Mouse (Mus musculus): ENCODE data around the gene Otos.

Gene Otos

GRCm38 (mm10) chr1:92646111-92646510, 2.5 kb downstream of the Otos start:
- DNase-seq, result peak in 1 of 2 experiments; percentile 1

GRCm38 (mm10) chr1:92644916-92645315, 3.7 kb downstream of the Otos start:
- DNase-seq, result peak in 1 of 2 experiments; percentile 1

GRCm38 (mm10) chr1:92643691-92644090, 5.0 kb downstream of the Otos start:
- peak in 1 of 2 experiments; percentile 1 for DNase-seq

GRCm38 (mm10) chr1:92641514-92642272, 6.9 kb downstream of the Otos start, which contains the start of gene Cops9:
Gene Cops9 (minus strand): TSS chr1:92641985.
- peak; percentile 68 to 73 for DNase-seq

- peak in 1 of 2 experiments; percentile 7 for DNase-seq
Measured at GRCm38 (mm10) chr1:92640393-92640792, 8.2 kb downstream of the Otos start.

DNA sequence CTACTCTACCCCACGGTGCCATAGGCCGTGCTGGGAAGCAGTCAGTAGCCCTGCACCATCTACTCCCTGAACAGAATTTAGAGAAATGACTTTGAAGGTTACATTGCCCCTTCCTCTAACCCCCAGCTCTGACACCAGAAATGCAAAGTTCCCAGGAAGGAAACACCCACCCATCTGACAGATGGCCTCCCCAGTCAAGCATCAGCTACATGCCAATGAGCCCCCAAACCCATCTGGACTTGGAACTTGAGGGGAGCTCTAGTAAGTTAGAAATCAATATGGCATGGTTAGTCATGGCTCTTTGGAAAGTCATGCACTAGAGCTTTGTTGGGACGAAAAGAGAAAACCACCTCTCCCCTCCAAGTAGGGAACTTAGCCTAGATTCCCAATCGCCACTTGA, 9.9 kb downstream of the Otos start:
- DNase-seq, result no peak

GRCm38 (mm10) chr1:92638181-92638580, 10.5 kb downstream of the Otos start:
- peak in 1 of 2 experiments; percentile 1 for DNase-seq

GRCm38 (mm10) chr1:92637501-92638172, 11.0 kb downstream of the Otos start:
- peak in 1 of 2 experiments; percentile 1 for DNase-seq

DNA sequence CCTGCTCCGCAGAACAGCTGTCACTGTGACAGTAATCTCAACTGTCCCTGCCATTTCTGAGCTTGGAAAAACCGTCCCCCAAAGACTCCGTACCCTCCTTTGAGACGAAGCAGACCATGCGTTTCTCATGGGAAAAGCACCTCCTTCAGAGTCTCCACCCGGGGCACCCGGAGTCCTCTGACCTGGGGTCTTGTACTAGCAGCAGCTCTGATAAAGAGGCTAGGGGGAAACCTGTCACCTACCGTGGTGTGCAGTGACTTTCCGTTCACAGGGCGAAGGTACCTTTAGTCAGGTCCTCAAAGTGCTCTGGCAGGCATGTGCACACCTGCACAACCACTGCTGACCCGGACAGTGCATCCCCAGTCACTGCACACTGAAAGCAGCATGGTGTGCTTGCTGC, 12.0 kb downstream of the Otos start:
- no peak for DNase-seq

GRCm38 (mm10) chr1:92636015-92636414, 12.6 kb downstream of the Otos start:
- DNase-seq, result peak in 1 of 2 experiments; percentile 1

DNA sequence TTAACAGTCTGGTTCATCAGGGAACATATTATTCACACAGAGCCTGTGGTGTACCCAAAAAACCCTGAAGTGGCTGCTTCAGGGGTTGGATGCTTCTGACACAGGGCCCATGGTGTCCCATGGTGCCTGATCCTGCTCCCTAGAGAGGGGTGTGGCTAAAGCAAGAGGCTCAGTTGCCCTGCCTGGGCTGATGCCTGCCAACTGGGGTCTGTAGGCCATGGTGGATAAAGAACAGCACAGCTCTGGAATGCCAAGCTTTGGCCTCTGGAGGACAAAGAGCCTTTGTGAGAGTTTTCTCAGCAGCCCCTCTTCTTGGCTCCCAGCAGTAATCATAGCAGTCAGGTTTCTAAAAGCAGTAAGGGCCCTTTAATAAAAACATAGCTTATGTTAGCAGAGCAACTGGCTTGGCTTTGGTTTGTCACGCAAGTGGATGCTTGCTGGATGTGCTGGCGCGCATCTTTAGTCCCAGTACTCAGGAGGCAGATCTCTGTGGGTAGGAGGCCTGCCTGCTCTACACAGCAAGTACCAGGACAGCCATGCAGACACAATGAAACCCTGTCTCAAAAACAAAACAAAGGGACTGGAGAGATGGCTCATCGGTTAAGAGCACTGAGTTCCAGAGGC, 13.6 kb downstream of the Otos start:
- no peak for DNase-seq

DNA sequence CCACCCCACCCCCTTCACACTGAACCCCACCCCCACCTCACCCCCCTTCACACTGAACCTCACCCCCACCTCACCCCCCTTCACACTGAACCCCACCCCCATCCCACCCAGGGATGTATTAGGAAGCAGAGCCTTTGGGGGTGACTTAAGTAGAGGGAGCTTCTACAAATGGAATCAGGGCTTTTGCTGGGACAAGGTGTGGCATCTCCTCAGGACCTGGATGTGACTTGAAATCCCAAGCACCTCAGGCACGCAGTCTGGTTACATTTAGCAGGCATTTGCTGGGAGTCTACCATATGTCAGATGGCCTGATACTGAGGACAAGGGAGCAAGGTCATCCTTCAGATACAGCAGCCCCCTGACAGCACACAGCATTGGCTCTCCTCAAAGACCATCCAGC, 14.1 kb downstream of the Otos start:
- no peak for DNase-seq

GRCm38 (mm10) chr1:92633726-92634125, 14.9 kb downstream of the Otos start:
- no peak for DNase-seq

DNA sequence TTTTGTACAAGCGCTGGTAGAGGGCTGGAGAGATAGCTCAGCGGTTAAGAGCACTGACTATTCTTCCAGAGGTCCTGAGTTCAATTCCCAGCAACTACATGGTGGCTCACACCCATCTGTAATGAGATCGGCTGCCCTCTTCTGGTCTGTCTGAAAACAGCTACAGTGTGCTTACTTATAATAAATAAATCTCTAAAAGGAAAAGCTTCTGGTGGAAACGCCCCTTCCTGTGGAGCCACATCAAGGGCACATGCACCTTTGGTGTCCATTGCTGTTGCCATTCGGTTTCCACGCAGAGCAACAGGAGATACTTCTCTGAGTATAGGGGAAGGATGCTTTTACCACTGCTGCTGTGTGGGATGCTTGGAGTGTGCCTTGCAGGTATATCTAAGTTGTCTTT, 15.7 kb downstream of the Otos start:
- no peak for DNase-seq

- no peak for DNase-seq
Measured at GRCm38 (mm10) chr1:92632196-92632595, 16.4 kb downstream of the Otos start.

DNA sequence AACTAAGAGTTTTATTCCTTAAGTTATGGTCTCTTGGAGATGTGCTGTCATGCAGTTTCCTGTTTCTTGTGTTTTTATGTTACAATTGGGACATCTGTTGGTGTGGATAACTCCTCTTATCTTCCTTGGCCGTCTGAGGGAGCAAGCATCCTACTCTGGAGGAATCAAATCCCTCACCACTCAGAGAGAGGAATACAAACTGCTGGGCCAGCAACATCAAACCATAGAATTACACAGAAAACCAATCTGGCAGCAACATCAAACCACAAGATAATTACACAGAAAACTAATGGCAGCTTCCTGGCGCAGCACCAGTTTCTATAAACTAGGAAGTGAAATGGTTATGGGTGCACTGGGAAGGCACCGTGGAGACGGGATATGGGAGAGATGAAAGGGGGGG, 20.4 kb downstream of the Otos start:
- no peak for DNase-seq

DNA sequence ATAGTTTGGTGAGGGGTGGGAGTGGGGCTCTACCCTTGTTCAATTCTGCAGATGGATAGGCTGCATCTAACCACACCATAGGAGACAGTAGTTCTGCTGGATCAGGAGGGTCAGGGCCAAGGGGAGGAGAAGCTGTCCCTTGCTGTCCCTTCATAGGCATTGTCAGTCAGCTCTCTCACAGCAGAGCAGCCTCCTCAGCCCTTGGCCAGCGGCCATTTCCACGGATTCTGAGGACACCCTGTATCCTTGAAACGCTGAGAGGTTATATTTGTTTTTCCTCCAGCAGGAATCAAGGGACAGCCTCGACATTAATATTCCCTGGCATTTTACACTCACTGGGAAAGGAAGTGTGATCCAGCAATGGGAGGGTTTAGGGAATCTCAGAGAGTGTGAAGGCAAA, 30.3 kb downstream of the Otos start:
- DNase-seq, result no peak

DNA sequence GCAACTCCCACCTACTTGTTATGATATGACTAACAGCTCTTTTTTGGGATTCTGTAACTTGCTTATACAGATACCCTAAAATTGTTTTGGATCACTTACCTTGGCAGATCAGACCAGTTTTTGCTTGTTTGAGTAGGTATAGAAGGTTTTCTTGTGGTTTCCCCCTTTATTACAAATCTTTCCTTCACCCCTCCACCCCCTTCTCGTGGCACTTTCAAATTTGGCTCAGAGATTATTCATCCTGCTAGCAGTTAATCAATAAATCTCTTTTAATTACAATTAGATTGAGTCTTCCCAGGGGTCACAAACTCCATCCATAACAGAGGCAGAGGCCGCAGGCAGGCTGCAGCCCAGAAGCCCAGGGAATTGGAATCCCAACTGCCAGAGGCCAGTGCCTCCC, 31.2 kb downstream of the Otos start, which contains the start of gene Olfr12:
Gene Olfr12, plus strand, starts transcription at position 301 of the 400 bp plus-strand sequence.
- no peak for DNase-seq

DNA sequence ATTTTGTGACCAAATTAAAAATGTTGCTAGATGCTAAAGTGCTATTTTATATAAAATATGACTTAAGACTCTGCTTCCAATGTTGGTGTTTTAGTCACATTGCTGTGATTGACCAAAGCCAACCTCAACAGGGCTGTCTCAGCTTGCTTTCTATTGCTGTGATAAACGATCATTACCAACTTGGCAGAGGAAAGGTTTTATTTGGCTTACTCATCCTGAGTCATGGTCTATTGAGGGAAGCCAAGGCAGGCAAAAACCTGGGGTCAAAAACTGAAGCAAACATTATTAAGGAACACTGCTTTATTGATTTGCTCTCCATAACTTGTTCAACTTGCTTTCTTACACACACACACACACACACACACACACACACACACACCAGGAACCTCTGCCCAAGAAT, 32.6 kb downstream of the Otos start:
- DNase-seq, result no peak

GRCm38 (mm10) chr1:92614516-92614915, 34.1 kb downstream of the Otos start:
- no peak for DNase-seq

- no peak for DNase-seq
Measured at GRCm38 (mm10) chr1:92613175-92613574, 35.5 kb downstream of the Otos start.

- DNase-seq, result peak in 1 of 2 experiments; percentile 7
Measured at GRCm38 (mm10) chr1:92611008-92611407, 37.6 kb downstream of the Otos start.

DNA sequence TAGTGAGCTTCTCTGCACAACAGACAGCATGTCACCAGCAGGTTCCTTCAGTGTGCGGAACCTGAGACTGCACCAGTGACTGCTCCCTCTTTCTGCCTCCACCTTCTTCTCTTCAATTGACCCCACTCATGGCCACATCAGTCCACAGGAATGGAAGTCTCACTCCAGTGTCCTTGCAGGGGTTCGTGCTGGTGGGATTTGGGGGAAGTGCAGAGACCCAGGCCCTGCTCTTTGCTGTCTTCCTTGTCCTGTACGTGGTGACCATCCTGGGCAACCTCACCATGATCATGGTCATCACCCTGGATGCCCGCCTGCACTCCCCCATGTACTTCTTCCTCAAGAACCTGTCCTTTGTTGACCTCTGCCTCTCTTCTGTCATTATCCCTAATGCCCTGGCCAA, 40.9 kb downstream of the Otos start:
- DNase-seq, result no peak

GRCm38 (mm10) chr1:92605482-92605881, 43.2 kb downstream of the Otos start, which contains the start of gene Olfr1410:
Gene Olfr1410 (plus strand): TSS chr1:92605782.
- no peak for DNase-seq
